Mouse (Mus musculus) olfactory bulb, adult 2 months (tissue): ENCODE results near the gene Tlx3. TPM values are rescaled to one million over a fixed set of nuclear protein-coding genes. Genes with fewer than 3 reads are reported as not detected.

Experiments used
- H3K27ac ChIP-seq: fragments of 200-500 bp; 2 replicates; pipeline ENCODE4 v1.5.1; 2012; ENCODE audit warnings: low read depth, low read length; ENCODE audit not compliant: insufficient read depth
- H3K4me1 ChIP-seq: fragments of 200-500 bp; 2 replicates; pipeline ENCODE4 v1.6.1; 2012; ENCODE audit warnings: low read length; ENCODE audit not compliant: control insufficient read depth, insufficient read depth
- H3K4me3 ChIP-seq: fragments of 200-500 bp; 2 replicates; pipeline ENCODE4 v1.5.1; 2012; ENCODE audit warnings: mild to moderate bottlenecking, low read depth, low read length, moderate library complexity; ENCODE audit not compliant: insufficient read depth
- CTCF ChIP-seq: fragments of 200-500 bp; IDR thresholded peaks from 2 replicates; pipeline ENCODE4 v1.5.1; 2012; ENCODE audit warnings: low read depth, mild to moderate bottlenecking, low read length, moderate library complexity; ENCODE audit not compliant: insufficient read depth
- POLR2A ChIP-seq: fragments of 200-500 bp; IDR thresholded peaks from 2 replicates; pipeline ENCODE4 v1.6.1; 2012; ENCODE audit warnings: mild to moderate bottlenecking, low read depth, low read length, moderate library complexity; ENCODE audit not compliant: insufficient read depth
- WGBS: fragments of 180-500 bp; shearing (Covaris S2); methylation state at CpG from one replicate; pipeline ENCODE4 v1.1.7; 2018; 5-methylcytosine and 5-hydroxymethylcytosine counted together
- polyA plus RNA-seq: library from polyadenylated mRNA; stranded (reverse); fragments of >200 nt; gene quantifications from 2 replicates; pipeline ENCODE4 v1.2.4, GENCODE M21; 2012; ENCODE audit warnings: low replicate concordance; ENCODE audit not compliant: missing spikeins, insufficient read depth, insufficient read length

Tlx3 gene
- polyA plus RNA-seq, 1 experiment, result not detected

DNA sequence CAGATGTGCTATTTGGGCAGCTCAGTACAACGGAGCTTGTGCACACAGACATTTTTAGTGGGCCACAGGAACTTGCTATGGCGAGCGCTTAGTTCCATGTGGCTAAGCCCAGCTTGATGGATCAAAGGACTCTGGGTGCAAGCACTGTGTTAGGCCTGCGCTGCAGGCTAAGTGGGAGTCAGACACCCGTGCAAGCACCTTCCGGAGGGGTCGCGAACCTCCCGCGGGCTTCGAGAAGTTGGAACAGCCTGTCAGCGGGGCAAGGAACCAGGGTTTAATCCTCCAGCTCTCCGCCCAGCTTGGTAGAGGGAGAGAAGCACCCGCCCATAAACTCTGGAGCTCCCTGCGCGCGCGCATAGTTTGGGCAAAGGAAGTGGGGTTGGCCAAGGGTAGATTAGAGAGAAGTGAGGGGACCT lies 22.7 kb downstream of the Tlx3 start:
- WGBS, result 17% methylated on average over 18 of the region's 18 CpGs
- TF ChIP-seq POLR2A, result no peak
- no peak for TF ChIP-seq CTCF
- H3K27ac ChIP-seq, result no peak overlapping the region
- no peaks in the 10 kb centered on the region for H3K4me1 ChIP-seq
- H3K4me3 ChIP-seq, result no peak overlapping the region

DNA sequence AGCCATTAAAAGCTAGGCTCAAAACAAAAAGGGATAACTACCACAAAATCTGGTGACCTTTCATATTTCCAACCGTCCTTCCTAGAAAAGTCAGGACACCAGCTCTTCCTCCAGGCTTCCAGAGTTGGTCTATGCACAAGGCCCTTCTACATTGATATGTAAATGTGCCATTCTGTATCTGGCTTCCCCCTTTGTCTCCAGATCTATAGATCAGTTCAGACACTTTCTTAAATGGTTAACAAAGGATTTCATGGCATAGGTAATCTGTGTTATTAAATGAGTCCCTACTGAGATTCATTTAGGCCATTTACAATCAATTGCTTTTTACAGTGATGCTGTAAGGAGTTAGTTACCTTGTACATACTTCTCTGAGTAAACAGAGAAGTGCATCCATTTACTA lies 23.6 kb downstream of the Tlx3 start:
- H3K4me3 ChIP-seq, result no peak overlapping the region
- H3K27ac ChIP-seq, result no peak overlapping the region
- H3K4me1 ChIP-seq, result no peaks in the 10 kb centered on the region
- TF ChIP-seq POLR2A, result no peak
- TF ChIP-seq CTCF, result no peak
- WGBS, result 80% methylated on average over 1 of the region's 1 CpGs

DNA sequence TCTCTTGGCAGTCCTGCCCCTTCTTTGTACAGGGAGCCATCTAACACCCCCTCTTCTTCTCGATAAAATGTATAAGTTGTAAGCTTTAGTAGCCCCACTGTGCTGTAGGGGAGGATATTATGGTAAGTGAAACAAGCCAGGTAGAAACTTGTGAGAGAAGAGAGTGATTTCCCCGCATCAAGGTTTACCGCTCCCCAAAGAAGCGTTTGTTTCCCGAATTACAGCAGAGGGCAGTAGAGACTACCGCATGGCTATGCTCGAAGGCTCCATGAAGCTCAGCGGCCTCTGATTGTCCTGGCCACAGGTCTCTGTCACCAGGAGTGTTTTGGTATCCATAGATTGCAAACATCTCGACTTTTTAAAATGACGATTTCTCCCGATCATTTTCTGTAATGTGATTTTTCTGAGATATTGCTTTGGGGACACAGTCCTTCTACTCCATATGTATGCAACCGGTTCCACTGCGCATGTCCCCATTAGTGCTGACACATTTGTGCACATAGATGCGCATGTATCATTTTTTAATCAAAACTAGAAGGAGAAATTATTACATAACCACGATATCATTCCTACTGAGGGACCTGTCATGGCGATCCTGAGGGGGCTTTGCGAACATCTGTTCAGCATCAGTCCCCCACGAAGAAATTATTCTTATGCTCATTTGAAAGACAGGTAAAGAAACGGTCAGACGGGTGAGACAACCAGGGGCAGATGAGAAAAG lies 26.7 kb downstream of the Tlx3 start:
- no peak overlapping the region for H3K4me3 ChIP-seq
- no peak overlapping the region for H3K27ac ChIP-seq
- TF ChIP-seq POLR2A (no peak), CTCF (peak; percentile 50; the same call in 1 of the 2 replicates)
- H3K4me1 ChIP-seq, result no peaks in the 10 kb centered on the region
- 35% methylated on average over 20 of the region's 20 CpGs for WGBS

DNA sequence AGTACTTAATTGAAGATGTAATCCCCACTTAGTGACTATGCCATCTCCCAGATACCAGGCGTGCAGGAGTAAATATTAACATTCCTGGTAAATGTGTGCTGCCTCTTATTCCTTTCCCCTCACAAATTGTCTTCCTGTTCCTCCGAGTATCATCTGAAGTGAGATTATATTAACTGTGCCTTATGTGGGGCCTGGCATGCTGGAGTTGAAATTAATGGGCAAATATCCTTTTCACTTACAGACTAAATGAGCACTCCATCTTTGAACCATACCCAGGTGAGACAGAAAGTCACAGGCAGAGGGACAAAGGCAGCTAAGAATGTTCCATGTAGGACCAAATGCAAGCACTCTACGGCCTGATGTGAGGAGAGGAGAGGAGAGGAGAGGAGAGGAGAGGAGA lies 27.6 kb downstream of the Tlx3 start:
- TF ChIP-seq POLR2A (no peak), CTCF (no peak)
- Histone ChIP-seq H3K4me3 (no peak overlapping the region), H3K4me1 (no peaks in the 10 kb centered on the region), H3K27ac (no peak overlapping the region)
- 85% methylated on average over 3 of the region's 3 CpGs for WGBS

DNA sequence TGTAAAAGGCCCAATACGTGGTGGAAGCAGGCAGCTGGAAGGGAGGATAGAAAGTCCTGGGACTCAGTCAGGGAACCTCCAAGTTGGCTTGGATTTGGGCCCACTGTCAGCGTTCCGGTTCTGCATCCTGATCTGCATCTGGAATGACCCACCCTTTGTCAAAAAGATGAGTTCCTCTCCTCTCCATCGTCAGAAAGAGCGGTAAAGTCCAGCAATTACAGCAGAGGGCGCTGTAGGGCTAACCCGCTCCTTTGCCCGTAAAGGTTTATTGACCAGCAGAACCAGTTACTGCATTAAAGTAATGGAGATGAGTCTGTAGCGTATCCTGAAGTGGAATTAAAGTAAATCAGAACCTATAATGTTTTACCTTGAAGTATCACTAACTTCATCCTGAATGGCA lies 32.9 kb downstream of the Tlx3 start:
- Histone ChIP-seq H3K4me3 (no peak overlapping the region), H3K4me1 (no peaks in the 10 kb centered on the region), H3K27ac (no peak overlapping the region)
- 24% methylated on average over 9 of the region's 9 CpGs for WGBS
- TF ChIP-seq CTCF (no peak), POLR2A (no peak)

DNA sequence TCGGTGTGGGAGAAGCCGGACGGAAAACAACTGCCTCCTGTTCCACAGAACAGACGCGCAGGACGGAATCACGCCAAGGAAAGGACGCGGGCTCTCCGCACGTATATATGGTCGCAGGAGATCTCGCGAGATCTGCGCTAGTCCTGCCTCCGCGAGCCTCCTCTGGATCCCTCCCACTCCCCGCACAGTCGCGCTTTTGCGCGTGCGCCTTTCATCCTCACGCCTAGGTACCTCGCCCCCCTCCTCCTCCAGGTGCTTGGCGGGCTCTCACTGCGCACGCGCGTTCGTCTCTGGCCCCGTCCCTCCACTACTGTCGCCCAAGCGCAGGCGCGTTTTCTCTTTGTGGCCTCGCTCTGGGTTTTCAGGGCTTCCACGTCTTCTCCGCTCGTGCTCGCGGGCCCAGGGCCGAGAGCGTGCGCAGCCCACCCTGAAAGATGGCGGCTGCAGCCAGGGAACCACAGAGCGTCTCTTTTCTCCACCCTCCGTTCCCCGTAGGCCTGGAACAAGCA lies 40.3 kb downstream of the Tlx3 start, which contains the start of gene Npm1:
TSS of gene Npm1 (minus strand) at position 209 of the 509 bp plus-strand sequence.
- H3K4me1 ChIP-seq, result no peaks in the 10 kb centered on the region
- no peak for TF ChIP-seq CTCF
- peak; percentile 67 for TF ChIP-seq POLR2A
- peak within 1 kb of the TSS; percentile 91 for H3K27ac ChIP-seq
- WGBS, result 4% methylated on average over 49 of the region's 49 CpGs
- peak within 1 kb of the TSS; percentile 85 for H3K4me3 ChIP-seq

DNA sequence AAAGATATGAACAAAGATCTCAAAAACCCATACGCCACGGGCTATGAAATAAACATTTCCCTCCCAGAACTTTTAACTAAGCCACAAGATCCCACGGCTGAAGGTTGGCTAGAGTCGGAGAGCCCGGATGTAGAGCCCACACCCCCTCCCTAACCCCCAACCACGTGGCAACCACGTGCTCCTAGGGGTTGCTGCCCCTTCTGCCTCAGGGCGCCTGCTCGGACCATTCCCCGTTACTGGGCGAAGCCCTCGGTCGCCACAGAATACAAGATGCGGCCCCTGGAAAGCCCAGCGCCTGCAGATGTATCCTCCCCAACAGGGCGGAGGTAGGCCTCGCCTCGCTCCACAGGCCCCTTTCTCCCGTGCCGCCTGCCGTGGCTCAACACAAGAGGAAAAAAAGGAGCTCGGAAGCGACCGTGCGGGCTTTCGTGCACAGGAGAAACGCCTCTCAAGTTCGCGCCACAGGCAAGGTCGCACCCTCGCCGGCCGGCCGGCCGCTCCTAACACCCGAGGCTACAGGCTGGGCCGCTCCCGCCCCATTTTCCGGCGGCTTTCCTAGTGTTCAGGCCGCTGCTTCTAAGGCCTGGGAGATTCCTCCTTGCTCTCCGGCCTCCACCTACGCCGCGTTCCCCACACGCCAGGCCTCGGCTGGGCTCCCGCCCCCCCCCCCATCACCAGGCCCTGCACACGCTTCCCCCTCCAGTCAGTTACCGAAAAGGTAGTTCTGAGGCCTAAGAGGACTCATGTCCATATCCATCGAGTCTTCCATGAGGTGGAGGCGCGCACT lies 41.0 kb downstream of the Tlx3 start:
- Histone ChIP-seq H3K4me1 (no peaks in the 10 kb centered on the region), H3K27ac (peak overlapping the region; percentile 24; the same call in 1 of the 2 replicates), H3K4me3 (peak overlapping the region; percentile 85)
- WGBS, result 2% methylated on average over 52 of the region's 53 CpGs
- no peak for TF ChIP-seq CTCF
- TF ChIP-seq POLR2A, result no peak

DNA sequence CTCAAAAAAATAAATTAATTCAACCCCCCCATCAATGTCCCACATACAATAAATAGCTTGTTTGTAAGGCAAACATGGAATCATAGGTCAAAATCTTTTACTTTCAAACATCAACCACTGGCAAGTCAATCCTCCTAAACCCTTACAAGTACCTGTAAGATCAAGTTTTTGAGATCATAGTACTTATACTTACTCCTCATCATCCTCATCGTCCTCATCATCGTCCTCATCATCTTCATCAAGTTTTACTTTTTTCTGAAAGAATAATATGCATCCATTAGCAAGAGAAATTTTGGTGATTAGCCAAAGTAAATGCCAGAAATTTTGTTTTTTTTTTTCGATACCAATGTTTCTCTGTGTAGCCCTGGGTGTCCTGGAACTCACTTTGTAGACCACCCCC lies 43.6 kb downstream of the Tlx3 start:
- 94% methylated on average over 3 of the region's 3 CpGs for WGBS
- no peak overlapping the region for H3K27ac ChIP-seq
- no peak for TF ChIP-seq CTCF
- no peak for TF ChIP-seq POLR2A
- no peaks in the 10 kb centered on the region for H3K4me1 ChIP-seq
- H3K4me3 ChIP-seq, result no peak overlapping the region
